Mouse (Mus musculus): Measurements from ENCODE around the gene Fam135a.

The Fam135a gene

GRCm38 (mm10) chr1:24099926-24100869, at the start of gene Fam135a:
Fam135a (minus strand) TSS chr1:24100341.
- peak; percentile 95 to 98 for DNase-seq

GRCm38 (mm10) chr1:24143504-24143903, 43.4 kb upstream of the Fam135a start:
- no peak for DNase-seq

- peak; percentile 10 to 12 for DNase-seq
These were observed 40.4 kb upstream of the Fam135a start for GRCm38 (mm10) chr1:24140555-24140954.

GRCm38 (mm10) chr1:24137133-24137532, 37.0 kb upstream of the Fam135a start:
- DNase-seq = peak; percentile 46 to 79

- peak in 1 of 2 experiments; percentile 13 for DNase-seq
These were observed 34.7 kb upstream of the Fam135a start for GRCm38 (mm10) chr1:24134792-24135191.

GRCm38 (mm10) chr1:24133853-24134252, 33.7 kb upstream of the Fam135a start:
- no peak for DNase-seq

- DNase-seq = no peak
These were observed 27.7 kb upstream of the Fam135a start for GRCm38 (mm10) chr1:24127866-24128265.

- DNase-seq = no peak
These were observed 24.5 kb upstream of the Fam135a start for GRCm38 (mm10) chr1:24124610-24125009.

GRCm38 (mm10) chr1:24122582-24122981, 22.4 kb upstream of the Fam135a start:
- no peak for DNase-seq

- peak; percentile 41 to 44 for DNase-seq
These were observed 8.0 kb upstream of the Fam135a start for GRCm38 (mm10) chr1:24107971-24108773.

- DNase-seq = peak; percentile 28 to 49
These were observed 7.2 kb upstream of the Fam135a start for GRCm38 (mm10) chr1:24107378-24107777.

- DNase-seq = no peak
These were observed 2.5 kb upstream of the Fam135a start for GRCm38 (mm10) chr1:24102579-24103149.

- DNase-seq = no peak
These were observed 773 bp upstream of the Fam135a start for GRCm38 (mm10) chr1:24100870-24101358.

GRCm38 (mm10) chr1:24099541-24099925, 608 bp downstream of the Fam135a start:
- no peak for DNase-seq

- no peak for DNase-seq
These were observed 2.6 kb downstream of the Fam135a start for GRCm38 (mm10) chr1:24097541-24097940.

GRCm38 (mm10) chr1:24092414-24092813, 7.7 kb downstream of the Fam135a start:
- DNase-seq = no peak

- DNase-seq = no peak
These were observed 9.5 kb downstream of the Fam135a start for GRCm38 (mm10) chr1:24090603-24091002.

- DNase-seq = no peak
These were observed 10.0 kb downstream of the Fam135a start for GRCm38 (mm10) chr1:24090094-24090493.

GRCm38 (mm10) chr1:24086176-24086575, 14.0 kb downstream of the Fam135a start:
- no peak for DNase-seq

GRCm38 (mm10) chr1:24074396-24074795, 25.7 kb downstream of the Fam135a start:
- DNase-seq = peak in 1 of 2 experiments; percentile 8

GRCm38 (mm10) chr1:24073386-24074248, 26.5 kb downstream of the Fam135a start:
- DNase-seq = no peak

GRCm38 (mm10) chr1:24068830-24069229, 31.3 kb downstream of the Fam135a start:
- no peak for DNase-seq

Data from kidney, postnatal 36 days (tissue).